8 mouse cellular contexts compared by ENCODE assay signal in the genomic region with DNA sequence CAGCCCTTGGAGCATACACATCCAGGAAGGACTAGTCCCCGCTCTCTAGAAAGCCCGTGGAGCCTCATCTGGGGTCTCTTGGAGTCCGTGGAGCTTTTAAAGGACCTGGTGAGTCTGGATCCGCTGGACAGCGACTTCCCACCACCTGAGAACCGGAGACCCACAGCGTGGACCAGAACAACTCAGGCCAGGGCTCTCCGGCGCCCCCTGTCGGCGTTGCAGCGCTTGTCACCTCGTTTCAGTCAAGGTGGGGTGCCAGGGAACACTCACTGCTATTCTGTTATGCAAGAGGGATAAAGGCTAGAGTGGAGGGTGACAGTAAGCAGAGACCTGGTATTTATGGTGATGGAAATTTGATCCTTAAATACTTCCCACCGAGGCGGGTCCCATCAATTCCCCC. TPM values are rescaled to one million over a fixed set of nuclear protein-coding genes. Genes with fewer than 3 reads are reported as not detected.
DNase-seq lines count a peak whose midpoint lies in the region; ATAC-seq and TF ChIP-seq lines count a peak whose summit lies in the region.

No protein-coding gene starts in this region.

- peak; percentile 54 for DNase-seq in layer of hippocampus, adult 11-12 months (ENCODE audit: low spot score)
- DNase-seq in layer of hippocampus, adult 9-10 months (ENCODE audit: low spot score) = no peak
- DNase-seq in adrenal gland, adult 2 months = peak; percentile 74
- peak; percentile 91 for DNase-seq in cerebellum, adult 9-10 months
- peak; percentile 42 to 56 for DNase-seq in gastrocnemius, postnatal 36 days
- DNase-seq in limb, embryonic 14.5 days (ENCODE audit: low spot score) = peak; percentile 54
- peak; percentile 58 for DNase-seq in ovary, postnatal 14 days (ENCODE audit: low spot score)

- H3K27me3 ChIP-seq in limb, embryonic 14.5 days (ENCODE audit: control insufficient read depth, insufficient read depth, low read length) = peaks cover 39% of the 10 kb centered on the region

- H3K36me3 ChIP-seq in limb, embryonic 14.5 days (ENCODE audit: control insufficient read depth, insufficient read depth, low read length) = no peaks in the 10 kb centered on the region

- no peaks in the 10 kb centered on the region for H3K9me3 ChIP-seq in limb, embryonic 14.5 days (ENCODE audit: control insufficient read depth, low read length)

- no peak for ATAC-seq in limb, embryonic 14.5 days (ENCODE audit: low FRiP score, low read depth)
- no peak for ATAC-seq in monocyte, adult 5-6 weeks (replicated peaks; ENCODE audit: insufficient number of reproducible peaks, low FRiP score, low TSS enrichment, poor library complexity, severe bottlenecking)

- no peak for TF ChIP-seq POLR2A in limb, embryonic 14.5 days (IDR thresholded peaks at IDR 0.05; ENCODE audit: borderline replicate concordance, extremely low read depth, insufficient read depth, insufficient read length)

- intact Hi-C loops in gastrocnemius, postnatal 36 days (cut with DNase I) = loop anchor here (2.0 to 10.0 kb wide), 2 partner anchors 261 to 401 kb away; no protein-coding TSS in a partner anchor

- no peak overlapping the region for H3K9ac ChIP-seq in limb, embryonic 14.5 days (ENCODE audit: low read depth, low read length, severe bottlenecking)

- H3K4me1 ChIP-seq in limb, embryonic 14.5 days (ENCODE audit: control insufficient read depth, insufficient read depth, low read length) = 0 out of 2 replicates have a peak, but pooled peaks cover 6% of the 10 kb centered on the region

- 3% methylated on average over 15 of the region's 15 CpGs for WGBS in limb, embryonic 14.5 days

- H3K4me2 ChIP-seq in limb, embryonic 14.5 days (replicated peaks; ENCODE audit: low read depth, low read length, severe bottlenecking) = no peak overlapping the region

- H3K4me3 ChIP-seq in limb, embryonic 14.5 days (replicated peaks; ENCODE audit: low read length) = no peak overlapping the region

- no peak overlapping the region for H3K27ac ChIP-seq in limb, embryonic 14.5 days (replicated peaks; ENCODE audit: low read depth, low read length)

RNA-seq across cellular contexts. Expression of a gene that starts 2.1 kb away (rescaled TPM):
- total RNA-seq in adrenal gland, adult 2 months (2021) = 1 to 10 TPM; 5.2 to 8.4 TPM
- 1.00 and 1.2 TPM in 2 replicates for polyA plus RNA-seq in adrenal gland, adult 2 months (2012; rRNA removed)
- 1 to 10 TPM in 1 of 2 experiments, under 1 TPM in 1; 0.81 to 1.0 TPM for total RNA-seq in gastrocnemius, postnatal 36 days (2021)
- polyA plus RNA-seq in limb, embryonic 14.5 days (2012; rRNA removed) = 3.8 and 4.9 TPM in 2 replicates
- 6.5 and 6.9 TPM in 2 replicates for polyA plus RNA-seq in limb, embryonic 14.5 days (2014; fragmentation: Nextera tagmentation; extraction: Ambion mirVana)
- total RNA-seq in monocyte, adult 5-6 weeks (2017) = not detected in 3 replicates
